In the genomic region with DNA sequence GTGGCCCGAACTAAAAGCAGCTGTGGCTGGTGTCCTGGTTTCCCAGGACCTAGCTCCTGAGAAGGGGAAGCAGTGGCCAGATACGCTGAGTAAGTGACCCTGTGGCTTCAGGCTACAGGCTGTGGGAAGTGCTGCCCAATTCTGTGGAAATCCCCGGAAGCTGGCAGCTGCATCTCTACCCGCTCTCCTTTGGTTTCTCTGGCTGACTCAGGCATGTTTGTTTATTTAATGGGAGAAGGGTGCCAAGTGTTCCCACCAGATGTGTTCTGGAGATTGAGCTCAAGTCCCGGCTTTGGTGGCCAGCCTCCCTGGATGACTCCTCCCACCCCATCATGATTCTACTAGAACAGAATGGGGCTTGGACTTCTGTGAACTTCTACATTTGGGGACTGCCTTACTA, we compare ENCODE assay signal across 8 mouse cellular contexts. TPM values are rescaled to one million over a fixed set of nuclear protein-coding genes. Genes with fewer than 3 reads are reported as not detected.
A peak's percentile ranks its signal among the peaks of the same experiment; 100 is the strongest.
DNase-seq lines count a peak whose midpoint lies in the region; ATAC-seq lines count a peak whose summit lies in the region.

No protein-coding gene starts in this region.

- no peak overlapping the region for H3K9ac ChIP-seq in forebrain, embryonic 16.5 days (replicated peaks; ENCODE audit: low read depth, low read length)

- no peaks in the 10 kb centered on the region for H3K9me3 ChIP-seq in forebrain, embryonic 16.5 days (ENCODE audit: control insufficient read depth, low read length)

- no peaks in the 10 kb centered on the region for H3K27me3 ChIP-seq in forebrain, embryonic 16.5 days (replicated peaks; ENCODE audit: control insufficient read depth, insufficient read depth, low read length)

- H3K36me3 ChIP-seq in forebrain, embryonic 16.5 days (ENCODE audit: control insufficient read depth, insufficient read depth) = no peaks in the 10 kb centered on the region

- H3K27ac ChIP-seq in forebrain, embryonic 16.5 days (ENCODE audit: low read length) = no peak overlapping the region

- no peak for DNase-seq in frontal cortex, postnatal 36 days (ENCODE audit: low spot score in 2 of 2)
- DNase-seq in adrenal gland, postnatal 14 days = peak; percentile 81
- DNase-seq in heart, adult 9 months (ENCODE audit: low spot score in 2 of 2) = peak; percentile 87 to 88
- peak; percentile 55 for DNase-seq in kidney, postnatal 14 days
- no peak for DNase-seq in thymus, postnatal 25 days

- H3K4me2 ChIP-seq in forebrain, embryonic 16.5 days (ENCODE audit: low read length) = no peak overlapping the region

- no peak overlapping the region for H3K4me3 ChIP-seq in forebrain, embryonic 16.5 days (replicated peaks; ENCODE audit: low read length)

- WGBS in forebrain, embryonic 16.5 days = 44% methylated on average over 5 of the region's 5 CpGs

- ATAC-seq in frontal cortex, adult (ENCODE audit: low TSS enrichment) = 0 out of 2 replicates have a peak, but pooled peaks have one; percentile 34
- 0 out of 2 replicates have a peak, but pooled peaks have one; percentile 20 for ATAC-seq in megakaryocyte-erythroid progenitor cell, adult 5-6 weeks (replicated peaks; ENCODE audit: low FRiP score, low TSS enrichment, poor library complexity, severe bottlenecking)
- no peak for ATAC-seq in forebrain, embryonic 16.5 days

- peaks cover 7% of the 10 kb centered on the region for H3K4me1 ChIP-seq in forebrain, embryonic 16.5 days (replicated peaks; ENCODE audit: control insufficient read depth, insufficient read depth, low read length)

RNA-seq across cellular contexts. Expression of gene Tmem51, which starts 13.8 kb away (rescaled TPM):
- 4.9 and 7.6 TPM in 2 replicates for total RNA-seq in adrenal gland, postnatal 14 days (2021)
- 0.42 TPM in 1 of 2 replicates, not detected in the other for total RNA-seq in megakaryocyte-erythroid progenitor cell, adult 5-6 weeks (2014; fragmentation: Nextera tagmentation)
- total RNA-seq in megakaryocyte-erythroid progenitor cell, adult 5-6 weeks (2017) = not detected in 2 replicates
- polyA plus RNA-seq in forebrain, embryonic 16.5 days (2015; fragmentation: Nextera tagmentation; extraction: Ambion mirVana) = 6.5 and 8.6 TPM in 2 replicates

Comparison
In these comparisons a context has a peak if more than half of its experiments do, and no peak if none do; other contexts are left out.
1. DNase-seq: peak in adrenal gland, postnatal 14 days (single experiment), heart, adult 9 months (2 of 2) and kidney, postnatal 14 days (single experiment); none in frontal cortex, postnatal 36 days (0 of 2) and thymus, postnatal 25 days (single experiment).